In the genomic region with DNA sequence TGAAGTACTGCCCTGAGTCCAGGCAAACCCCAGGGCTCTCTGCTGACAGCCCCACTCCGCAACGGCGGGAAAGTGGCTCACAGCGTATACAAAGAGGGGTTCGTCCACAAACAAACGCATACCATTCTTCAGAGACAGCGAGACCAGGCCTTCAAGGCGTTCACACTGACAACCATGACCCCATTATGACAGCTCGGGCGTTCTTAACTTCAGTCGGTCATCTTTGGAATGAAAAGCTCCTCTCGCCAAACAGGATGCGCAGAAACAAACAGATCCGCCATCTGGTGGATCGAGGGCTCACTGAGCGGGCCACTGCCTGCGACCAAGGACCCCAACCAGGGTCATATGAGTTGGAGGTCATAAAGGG, we compare ENCODE assay signal across 7 mouse cellular contexts. TPM values are rescaled to one million over a fixed set of nuclear protein-coding genes. Genes with fewer than 3 reads are reported as not detected.
DNase-seq lines count a peak whose midpoint lies in the region; ATAC-seq and TF ChIP-seq lines count a peak whose summit lies in the region.

No protein-coding gene starts in this region.

- no peak for DNase-seq in thymus, adult 2 months
- DNase-seq in thymus, postnatal 0 days (ENCODE audit: low spot score): no peak
- peak; percentile 54 for DNase-seq in hindbrain, postnatal 0 days (ENCODE audit: low spot score)
- DNase-seq in lung, postnatal 36 days: peak; percentile 7
- DNase-seq in stomach, postnatal 0 days (ENCODE audit: low spot score): peak; percentile 20
- no peak for DNase-seq in left cerebral cortex, postnatal 36 days (ENCODE audit: low spot score in 2 of 2)

- no peak for TF ChIP-seq POLR2A in thymus, adult 2 months (IDR thresholded peaks at IDR 0.05; ENCODE audit: control insufficient read depth, extremely low read depth, insufficient read depth, low read length, poor library complexity)

- H3K9me3 ChIP-seq in embryonic facial prominence, embryonic 12.5 days: no peaks in the 10 kb centered on the region; the same call in 1 of the 2 replicates
- no peaks in the 10 kb centered on the region for H3K9me3 ChIP-seq in hindbrain, postnatal 0 days (ENCODE audit: low read length)
- no peaks in the 10 kb centered on the region for H3K9me3 ChIP-seq in stomach, postnatal 0 days (ENCODE audit: control insufficient read depth, low read length)

- peaks cover 8% of the 10 kb centered on the region for H3K4me1 ChIP-seq in thymus, adult 2 months (replicated peaks; ENCODE audit: control insufficient read depth, insufficient read depth, low read length)
- peaks cover 9% of the 10 kb centered on the region; the same call in 1 of the 2 replicates for H3K4me1 ChIP-seq in embryonic facial prominence, embryonic 12.5 days
- no peaks in the 10 kb centered on the region for H3K4me1 ChIP-seq in hindbrain, postnatal 0 days (ENCODE audit: insufficient read depth, low read length)
- H3K4me1 ChIP-seq in stomach, postnatal 0 days (replicated peaks; ENCODE audit: control insufficient read depth, insufficient read depth): no peaks in the 10 kb centered on the region

- no peak for TF ChIP-seq EP300 in stomach, postnatal 0 days (optimal IDR thresholded peaks at IDR 0.05)

- TF ChIP-seq CTCF in thymus, adult 2 months (IDR thresholded peaks at IDR 0.05; ENCODE audit: borderline replicate concordance, control insufficient read depth, extremely low read depth, insufficient read depth, low read length, poor library complexity): no peak
- no peak; the same call in 1 of the 2 replicates for TF ChIP-seq CTCF in hindbrain, postnatal 0 days (IDR thresholded peaks at IDR 0.05; ENCODE audit: low read depth)
- peak; percentile 23 for TF ChIP-seq CTCF in stomach, postnatal 0 days (IDR thresholded peaks at IDR 0.05; ENCODE audit: low read depth)

- intact Hi-C loops in left cerebral cortex, postnatal 36 days (cut with DNase I): loop anchor here (2.0 kb wide), 2 partner anchors 14 to 34 kb away; no protein-coding TSS in a partner anchor

- H3K4me3 ChIP-seq in thymus, adult 2 months (ENCODE audit: control insufficient read depth, insufficient read depth, low read length): peak overlapping the region; percentile 86
- peak overlapping the region; percentile 95 for H3K4me3 ChIP-seq in embryonic facial prominence, embryonic 12.5 days
- peak overlapping the region; percentile 93 for H3K4me3 ChIP-seq in hindbrain, postnatal 0 days (ENCODE audit: low read length)
- H3K4me3 ChIP-seq in stomach, postnatal 0 days (ENCODE audit: low read depth, low read length): peak overlapping the region; percentile 81

- H3K4me2 ChIP-seq in embryonic facial prominence, embryonic 12.5 days (replicated peaks): peak overlapping the region; percentile 93
- H3K4me2 ChIP-seq in hindbrain, postnatal 0 days (ENCODE audit: low read depth, low read length): peak overlapping the region; percentile 96
- peak overlapping the region; percentile 98 for H3K4me2 ChIP-seq in stomach, postnatal 0 days (replicated peaks; ENCODE audit: low read depth)

- no peaks in the 10 kb centered on the region for H3K27me3 ChIP-seq in thymus, adult 2 months (ENCODE audit: control insufficient read depth, insufficient read depth, low read length)
- H3K27me3 ChIP-seq in embryonic facial prominence, embryonic 12.5 days: peaks cover 9% of the 10 kb centered on the region
- no peaks in the 10 kb centered on the region for H3K27me3 ChIP-seq in hindbrain, postnatal 0 days (ENCODE audit: insufficient read depth, low read length)
- no peaks in the 10 kb centered on the region for H3K27me3 ChIP-seq in stomach, postnatal 0 days (ENCODE audit: control insufficient read depth, insufficient read depth, low read length)

- H3K9ac ChIP-seq in embryonic facial prominence, embryonic 12.5 days: peak overlapping the region; percentile 82
- peak overlapping the region; percentile 79 for H3K9ac ChIP-seq in hindbrain, postnatal 0 days (replicated peaks; ENCODE audit: low read length)
- peak overlapping the region; percentile 73 for H3K9ac ChIP-seq in stomach, postnatal 0 days (ENCODE audit: low read length)

- H3K36me3 ChIP-seq in thymus, adult 2 months (ENCODE audit: control insufficient read depth, insufficient read depth, low read length): no peaks in the 10 kb centered on the region
- H3K36me3 ChIP-seq in embryonic facial prominence, embryonic 12.5 days: no peaks in the 10 kb centered on the region
- H3K36me3 ChIP-seq in hindbrain, postnatal 0 days (ENCODE audit: insufficient read depth, low read length): no peaks in the 10 kb centered on the region
- H3K36me3 ChIP-seq in stomach, postnatal 0 days (ENCODE audit: control insufficient read depth, insufficient read depth, low read length): no peaks in the 10 kb centered on the region

- no peak for ATAC-seq in embryonic facial prominence, embryonic 12.5 days (ENCODE audit: insufficient number of reproducible peaks, insufficient read depth, low FRiP score, low TSS enrichment)
- 0 out of 2 replicates have a peak, but pooled peaks have one; percentile 8 for ATAC-seq in hindbrain, postnatal 0 days
- no peak; the same call in 1 of the 2 replicates for ATAC-seq in stomach, postnatal 0 days (ENCODE audit: low FRiP score, low TSS enrichment)

- H3K27ac ChIP-seq in thymus, adult 2 months (ENCODE audit: control insufficient read depth, insufficient read depth, low read length): no peak overlapping the region
- no peak overlapping the region for H3K27ac ChIP-seq in embryonic facial prominence, embryonic 12.5 days
- peak overlapping the region; percentile 84 for H3K27ac ChIP-seq in hindbrain, postnatal 0 days
- peak overlapping the region; percentile 56; the same call in 1 of the 2 replicates for H3K27ac ChIP-seq in stomach, postnatal 0 days (replicated peaks)

- WGBS in thymus, adult 2 months: 2% methylated on average over 17 of the region's 17 CpGs
- under 1% methylated on average over 17 of the region's 17 CpGs for WGBS in embryonic facial prominence, embryonic 12.5 days
- WGBS in hindbrain, postnatal 0 days: under 1% methylated on average over 17 of the region's 17 CpGs
- WGBS in stomach, postnatal 0 days: 1% methylated on average over 17 of the region's 17 CpGs

RNA-seq across cellular contexts. Expression of gene Ccsap, which starts 1.5 kb away (rescaled TPM):
- polyA plus RNA-seq in thymus, adult 2 months (2012; rRNA removed): 7.3 and 9.6 TPM in 2 replicates
- 6.6 and 6.7 TPM in 2 replicates for polyA plus RNA-seq in thymus, postnatal 0 days (2015; fragmentation: Nextera tagmentation; extraction: Ambion mirVana)
- polyA plus RNA-seq in embryonic facial prominence, embryonic 12.5 days (2016; fragmentation: Nextera tagmentation; extraction: Ambion mirVana): 7.1 and 7.4 TPM in 2 replicates
- total RNA-seq in hindbrain, postnatal 0 days (2014; rRNA removed): 13.4 and 14.8 TPM in 2 replicates
- polyA plus RNA-seq in hindbrain, postnatal 0 days (2015; fragmentation: Nextera tagmentation; extraction: Ambion mirVana): 5.0 and 6.4 TPM in 2 replicates
- polyA plus RNA-seq in stomach, postnatal 0 days (2015; fragmentation: Nextera tagmentation; extraction: Ambion mirVana): 0.91 and 1.2 TPM in 2 replicates
- total RNA-seq in left cerebral cortex, postnatal 36 days (2021): 10 to 100 TPM; 70.7 to 82.7 TPM

RNA-seq across cellular contexts. Expression of gene Acta1, which starts 36.0 kb away (rescaled TPM):
- 0.97 and 13.3 TPM in 2 replicates for polyA plus RNA-seq in thymus, adult 2 months (2012; rRNA removed)
- 14.5 and 22.3 TPM in 2 replicates for polyA plus RNA-seq in thymus, postnatal 0 days (2015; fragmentation: Nextera tagmentation; extraction: Ambion mirVana)
- polyA plus RNA-seq in embryonic facial prominence, embryonic 12.5 days (2016; fragmentation: Nextera tagmentation; extraction: Ambion mirVana): 53.1 and 82.4 TPM in 2 replicates
- total RNA-seq in hindbrain, postnatal 0 days (2014; rRNA removed): 21.2 and 139 TPM in 2 replicates
- polyA plus RNA-seq in hindbrain, postnatal 0 days (2015; fragmentation: Nextera tagmentation; extraction: Ambion mirVana): 13.9 and 15.1 TPM in 2 replicates
- 23.1 and 27.2 TPM in 2 replicates for polyA plus RNA-seq in stomach, postnatal 0 days (2015; fragmentation: Nextera tagmentation; extraction: Ambion mirVana)
- 10 to 100 TPM in 1 of 2 experiments, 1 to 10 TPM in 1; 9.7 to 13.4 TPM for total RNA-seq in left cerebral cortex, postnatal 36 days (2021)

RNA-seq across cellular contexts. Expression of gene Rab4a, which starts 52.8 kb away (rescaled TPM):
- polyA plus RNA-seq in thymus, adult 2 months (2012; rRNA removed): 4.4 and 5.1 TPM in 2 replicates
- polyA plus RNA-seq in thymus, postnatal 0 days (2015; fragmentation: Nextera tagmentation; extraction: Ambion mirVana): 23.4 and 23.5 TPM in 2 replicates
- 50.3 and 55.9 TPM in 2 replicates for polyA plus RNA-seq in embryonic facial prominence, embryonic 12.5 days (2016; fragmentation: Nextera tagmentation; extraction: Ambion mirVana)
- total RNA-seq in hindbrain, postnatal 0 days (2014; rRNA removed): 46.3 and 58.3 TPM in 2 replicates
- 94.7 and 96.8 TPM in 2 replicates for polyA plus RNA-seq in hindbrain, postnatal 0 days (2015; fragmentation: Nextera tagmentation; extraction: Ambion mirVana)
- polyA plus RNA-seq in stomach, postnatal 0 days (2015; fragmentation: Nextera tagmentation; extraction: Ambion mirVana): 25.8 and 27.0 TPM in 2 replicates
- 10 to 100 TPM; 41.0 to 45.8 TPM for total RNA-seq in left cerebral cortex, postnatal 36 days (2021)

Comparison
In these comparisons a context has a peak if more than half of its experiments do, and no peak if none do; other contexts are left out.
1. DNase-seq: peak in hindbrain, postnatal 0 days (single experiment), lung, postnatal 36 days (single experiment) and stomach, postnatal 0 days (single experiment); none in thymus, adult 2 months (single experiment), thymus, postnatal 0 days (single experiment) and left cerebral cortex, postnatal 36 days (0 of 2).
2. H3K27ac ChIP-seq: peak in hindbrain, postnatal 0 days (single experiment) and stomach, postnatal 0 days (single experiment); none in thymus, adult 2 months (single experiment) and embryonic facial prominence, embryonic 12.5 days (single experiment).
3. Peak in every context shown above with its lines, with median percentiles within 50 percentile points of each other: H3K4me3 ChIP-seq, H3K4me2 ChIP-seq and H3K9ac ChIP-seq.